Mouse (Mus musculus): ENCODE results near the gene Tmtc2. TPM values are rescaled to one million over a fixed set of nuclear protein-coding genes. Genes with fewer than 3 reads are reported as not detected.

The Tmtc2 gene
- total RNA-seq, 2 experiments from 2014 or later: 3.6 to 6.2 TPM

DNA sequence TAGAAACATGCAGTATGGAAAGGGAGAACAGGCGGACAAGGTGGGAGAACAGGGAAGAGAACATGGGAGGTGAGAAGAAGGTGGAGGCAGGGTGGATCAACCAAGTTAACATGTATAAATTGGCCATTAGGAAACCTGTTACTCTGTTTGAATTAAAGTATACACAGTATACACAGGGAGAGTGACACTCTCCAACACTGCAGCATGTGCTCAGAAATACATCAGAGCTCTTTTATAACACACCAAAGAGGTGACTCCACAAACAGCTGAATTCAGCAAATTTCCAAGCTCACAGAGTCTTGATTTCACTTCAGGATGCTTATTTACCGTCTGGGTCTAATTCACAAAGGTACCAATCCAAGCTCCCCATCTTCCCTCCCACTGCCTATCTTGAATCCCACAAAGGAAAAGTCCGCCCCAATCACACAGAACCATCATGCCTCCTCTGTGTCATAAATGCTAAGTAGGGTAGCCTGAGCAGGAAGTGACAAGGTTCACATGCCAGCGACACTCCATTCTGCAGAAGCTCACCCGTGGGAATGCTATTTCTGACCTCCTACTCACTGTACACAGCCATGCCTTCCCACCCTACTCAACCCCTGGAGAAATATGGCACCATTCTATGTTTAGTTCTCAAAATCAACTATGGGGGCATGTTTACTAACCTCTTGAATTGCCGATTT lies 17.2 kb downstream of the Tmtc2 start:
- DNase-seq: no peak
- intact Hi-C loops (cut with DNase I): no loop called here

DNA sequence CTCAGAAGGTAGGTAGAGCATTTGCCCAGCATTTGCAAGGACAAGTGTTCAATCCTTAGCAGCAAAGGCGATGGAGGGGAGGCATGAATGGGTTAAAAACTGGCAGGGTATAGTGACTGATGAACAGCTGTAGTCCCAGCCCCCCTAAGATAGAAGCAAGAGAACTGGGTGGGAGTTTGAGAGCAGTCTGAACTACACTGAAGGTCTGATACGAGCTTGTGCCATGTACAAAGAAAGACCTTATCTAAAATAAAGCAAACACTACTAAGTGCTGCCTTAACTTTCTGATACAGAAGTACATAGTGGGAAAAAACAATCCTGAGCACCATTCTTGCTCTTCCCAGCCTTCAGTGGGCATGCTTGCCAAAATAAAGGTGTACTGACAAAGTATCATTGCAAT lies 20.1 kb downstream of the Tmtc2 start:
- no peak for DNase-seq
- intact Hi-C loops (cut with DNase I): no loop called here

DNA sequence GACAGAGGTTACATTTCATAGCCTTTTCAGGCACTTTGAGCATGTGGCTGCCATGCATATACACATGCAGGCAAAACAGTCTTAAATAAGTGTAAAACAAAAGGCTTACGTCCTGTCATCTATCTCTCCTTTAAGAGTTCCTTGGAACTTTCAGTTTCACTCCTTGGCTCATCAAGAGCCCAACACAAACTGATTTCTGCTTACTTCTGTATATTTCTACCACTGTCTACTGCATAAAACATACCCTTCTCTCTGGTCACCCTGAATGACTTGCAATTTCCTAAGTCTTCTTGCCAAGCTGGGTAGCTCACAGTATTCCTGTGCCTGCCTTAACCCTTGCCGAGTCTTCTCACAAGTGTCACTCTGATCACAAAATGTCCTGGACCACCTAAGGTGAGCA lies 26.2 kb downstream of the Tmtc2 start:
- intact Hi-C loops (cut with DNase I): no loop called here
- DNase-seq: no peak

DNA sequence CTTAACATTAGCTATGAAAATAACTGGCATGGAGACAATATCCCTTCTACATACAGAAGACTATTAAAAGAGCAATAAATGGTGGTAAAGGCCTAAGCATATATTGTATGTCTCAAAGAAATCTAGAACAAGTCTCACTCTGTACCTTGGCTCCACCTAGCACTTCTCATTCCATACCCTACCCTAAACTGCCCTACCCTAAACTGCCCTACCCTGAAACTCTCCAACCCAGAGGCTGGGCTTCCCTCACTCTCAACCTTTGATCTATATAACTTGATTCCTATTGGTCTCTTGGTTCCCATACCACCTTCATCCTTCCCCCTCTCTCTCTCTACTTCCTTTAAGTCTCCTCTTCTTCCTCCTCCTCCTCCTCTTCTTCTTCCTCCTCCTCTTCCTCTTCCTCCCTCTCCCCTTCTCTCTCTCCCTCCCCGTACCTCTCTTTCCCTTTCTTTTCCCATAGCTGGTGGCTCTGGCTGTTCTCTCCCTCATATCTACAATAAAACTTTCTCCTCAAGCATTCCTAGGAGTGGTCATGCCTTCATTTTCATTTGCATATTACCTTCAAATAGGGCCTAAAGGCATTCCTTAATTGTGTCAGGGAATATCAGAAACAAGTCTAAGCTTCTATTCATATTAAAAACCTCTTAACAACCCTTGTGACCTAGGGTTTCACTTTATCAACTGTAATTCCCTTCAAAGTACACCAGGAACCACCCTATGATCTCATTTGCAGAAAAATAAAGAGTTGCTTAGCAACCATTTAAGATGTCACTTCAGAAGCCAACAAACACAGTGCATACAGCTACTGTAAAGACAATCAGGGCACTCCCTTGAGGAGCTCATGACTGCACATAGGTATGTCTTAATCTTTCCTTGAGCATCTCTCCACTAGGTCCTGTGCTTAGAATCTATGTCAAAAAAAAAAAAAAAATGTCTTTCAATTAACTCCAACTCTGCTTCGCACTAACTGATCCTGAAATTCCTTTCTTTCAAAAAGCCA lies 29.9 kb downstream of the Tmtc2 start:
- DNase-seq: no peak
- intact Hi-C loops (cut with DNase I): no loop called here

DNA sequence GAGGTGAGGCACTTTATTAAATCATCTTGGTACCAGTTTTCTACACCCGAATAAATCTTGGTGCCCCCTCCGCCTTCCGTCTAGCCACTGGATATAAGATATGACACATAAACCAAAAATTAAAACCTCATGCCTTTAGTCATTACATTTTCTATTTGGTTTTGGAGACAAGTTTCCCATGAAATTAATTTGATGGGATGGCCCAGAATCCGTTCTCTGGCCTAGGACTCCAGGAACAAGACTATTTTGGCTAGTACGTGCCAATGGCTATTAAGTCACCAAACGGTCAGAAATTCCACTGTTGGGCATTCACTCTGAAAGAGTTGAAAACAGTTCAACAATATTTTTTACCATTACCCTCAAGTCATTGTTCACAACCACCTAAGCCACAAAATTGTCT lies 32.2 kb downstream of the Tmtc2 start:
- intact Hi-C loops (cut with DNase I): no loop called here
- DNase-seq: no peak

DNA sequence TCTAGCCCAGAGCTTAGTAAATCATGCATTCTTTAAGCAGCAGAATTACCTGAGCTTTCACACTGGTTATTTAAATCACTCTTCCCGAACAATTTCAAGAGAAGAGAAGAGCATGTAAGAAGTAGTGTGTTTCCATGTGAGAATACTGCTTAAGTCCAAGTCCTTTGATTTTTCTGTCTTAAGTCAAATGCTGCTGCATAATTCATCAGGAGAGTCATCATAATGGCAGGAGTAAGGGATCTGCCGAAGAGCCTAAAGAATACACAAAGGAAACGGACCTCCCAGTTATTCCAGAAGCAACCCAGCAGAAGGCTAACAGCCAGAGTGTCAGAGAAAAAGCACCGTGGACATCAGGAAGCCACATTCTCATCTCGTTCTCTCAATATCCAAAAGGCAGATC lies 34.6 kb downstream of the Tmtc2 start:
- intact Hi-C loops (cut with DNase I): no loop called here
- no peak for DNase-seq

DNA sequence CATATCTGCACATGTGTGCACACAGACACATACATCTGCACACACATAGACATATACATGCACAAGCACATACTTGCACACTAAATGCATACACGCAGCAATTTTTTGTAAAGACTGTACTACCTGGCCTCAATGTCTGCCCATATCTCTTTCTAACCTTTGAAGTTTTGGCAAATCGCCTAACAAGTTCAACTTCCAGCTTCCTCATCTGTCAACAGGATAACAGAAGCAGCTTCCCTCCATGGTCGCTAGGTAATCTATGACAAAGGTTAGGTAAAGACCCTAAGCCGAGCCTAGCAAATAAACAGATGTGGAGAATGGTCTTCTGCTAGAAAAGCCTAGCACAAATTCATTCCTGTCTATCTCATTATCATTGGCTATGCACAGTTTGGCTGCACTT lies 37.3 kb downstream of the Tmtc2 start:
- intact Hi-C loops (cut with DNase I): no loop called here
- no peak for DNase-seq

DNA sequence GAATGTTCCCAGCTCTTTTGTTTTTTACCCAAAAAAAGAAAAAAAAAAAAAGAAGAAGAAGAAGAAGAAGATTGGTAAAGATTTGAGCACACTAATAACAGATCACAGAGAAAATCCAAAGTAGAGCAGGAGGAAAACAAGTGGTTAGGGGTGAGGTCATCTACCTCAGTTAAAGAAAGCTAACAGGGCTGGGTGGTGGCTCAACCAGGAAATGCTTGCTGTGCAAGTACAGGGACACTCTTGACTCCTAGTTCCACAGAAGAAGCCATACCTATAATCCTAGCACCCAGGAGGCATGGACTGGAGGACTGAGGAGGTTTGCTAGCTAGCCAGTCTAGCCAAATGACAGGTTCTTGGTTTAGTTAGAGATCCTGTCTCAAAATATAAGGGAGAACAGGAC lies 38.4 kb downstream of the Tmtc2 start:
- intact Hi-C loops (cut with DNase I): no loop called here
- no peak for DNase-seq

DNA sequence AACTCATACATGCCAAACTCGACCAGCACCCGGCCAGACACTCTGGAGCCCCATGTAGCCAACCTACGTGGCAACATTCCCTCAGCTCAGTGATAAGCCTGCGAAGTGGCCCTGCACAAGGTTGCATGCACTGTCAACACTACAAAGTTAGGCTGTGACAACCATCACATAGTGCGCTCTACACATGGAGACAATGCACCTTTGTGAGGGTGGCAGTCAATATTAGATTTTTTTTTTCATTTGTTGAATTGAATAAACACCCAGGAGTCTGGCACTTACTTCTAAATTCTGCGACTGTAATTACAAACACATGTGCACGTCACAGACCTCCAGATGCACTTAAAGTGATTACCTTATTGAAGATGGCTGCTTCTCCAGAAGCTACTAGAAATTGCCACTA lies 41.5 kb downstream of the Tmtc2 start:
- DNase-seq: no peak
- intact Hi-C loops (cut with DNase I): no loop called here

DNA sequence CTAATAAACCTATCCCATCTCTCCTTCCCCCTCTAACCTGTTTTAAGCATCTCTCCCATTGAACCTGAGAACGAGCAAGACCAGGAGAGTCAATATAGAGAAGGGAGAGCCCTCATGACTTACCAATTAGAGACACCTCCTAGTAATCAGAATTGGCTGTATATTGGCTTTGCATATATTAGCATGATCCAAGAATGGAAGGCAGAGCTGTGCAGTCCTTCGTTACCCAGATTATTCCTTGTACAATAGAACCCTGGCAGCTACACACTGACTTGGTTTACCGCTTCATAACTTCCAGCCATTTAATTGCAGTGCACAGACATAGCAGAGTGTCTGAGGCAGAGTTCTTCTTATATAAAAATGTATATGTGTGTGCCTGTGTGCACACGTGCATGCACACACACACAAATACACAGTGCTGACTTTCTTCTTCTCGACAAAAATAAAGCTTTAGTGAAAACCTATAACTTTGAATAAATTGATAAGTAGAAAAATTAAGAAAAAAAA lies 42.2 kb downstream of the Tmtc2 start:
- intact Hi-C loops (cut with DNase I): no loop called here
- no peak for DNase-seq

DNA sequence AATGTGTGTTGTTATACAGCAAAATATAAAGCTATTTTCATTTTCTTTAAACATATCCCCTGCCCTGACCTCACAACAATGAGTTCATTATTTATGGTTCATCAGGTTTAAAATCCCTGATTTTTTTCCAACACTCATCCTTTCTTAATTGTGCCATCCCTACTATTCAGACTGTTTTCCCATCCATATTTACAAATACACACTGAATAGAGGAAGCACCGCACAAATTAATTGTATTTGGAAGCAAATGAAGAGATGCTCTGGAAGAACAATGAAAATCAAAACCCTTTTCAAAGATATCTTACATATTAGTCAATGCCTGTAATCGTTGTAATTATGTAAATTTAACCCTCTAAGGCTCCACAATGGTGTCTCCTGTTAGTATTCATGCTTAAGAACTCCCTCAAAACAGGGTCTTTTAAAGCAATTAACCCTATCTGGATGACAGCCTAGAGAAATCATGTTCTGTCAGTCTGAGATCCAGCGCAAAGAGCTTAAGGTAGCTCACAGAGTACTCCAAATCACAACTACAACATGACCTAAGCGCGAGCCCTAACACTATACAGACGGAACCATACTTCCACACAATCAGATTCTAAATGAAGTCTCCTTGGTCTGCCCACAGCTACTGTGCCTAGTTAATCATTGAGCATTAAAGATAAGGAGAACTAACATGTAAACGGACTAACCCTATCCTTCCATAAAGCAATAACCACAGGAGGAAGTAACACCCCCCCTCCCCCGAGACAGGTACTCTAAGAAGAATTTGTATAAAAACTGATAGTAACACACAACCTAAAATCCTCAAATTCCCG lies 43.0 kb downstream of the Tmtc2 start:
- intact Hi-C loops (cut with DNase I): no loop called here
- no peak for DNase-seq

DNA sequence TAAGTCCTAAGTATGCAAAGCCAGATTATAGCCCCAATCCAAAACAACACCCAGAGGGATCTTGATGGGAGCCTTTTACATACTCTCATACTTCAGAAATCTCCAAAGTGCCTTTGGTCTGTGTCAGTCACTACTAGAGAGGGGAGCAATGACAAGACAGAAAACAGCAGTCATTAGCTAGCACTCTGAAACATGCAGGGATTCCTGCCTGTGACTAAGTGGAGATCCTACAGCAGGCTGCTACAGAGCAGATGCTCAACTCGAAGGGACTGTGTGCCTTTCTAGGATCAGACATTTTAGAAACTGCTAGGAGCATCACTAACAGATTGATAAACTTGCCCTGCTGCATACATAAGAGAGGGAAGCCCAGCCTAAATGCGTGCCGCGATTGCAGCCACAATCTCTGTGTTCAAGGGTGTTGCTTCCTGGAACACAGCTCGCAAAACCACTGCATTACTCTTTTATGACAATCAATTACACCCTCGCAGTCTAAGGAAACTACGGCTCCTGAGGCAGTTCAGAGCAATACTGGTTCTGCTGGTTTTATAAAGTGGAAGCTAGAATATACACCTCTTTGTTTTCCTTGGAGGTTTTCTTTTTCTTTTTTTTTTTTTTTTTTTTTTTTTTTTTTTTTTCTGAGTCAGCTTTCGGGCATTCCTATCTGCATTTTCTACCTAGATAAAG lies 50.7 kb downstream of the Tmtc2 start:
- intact Hi-C loops (cut with DNase I): loop anchor here (5.0 kb wide), 1 partner anchor 49 kb away; the partner anchor contains the start of gene Tmtc2
- no peak for DNase-seq

DNA sequence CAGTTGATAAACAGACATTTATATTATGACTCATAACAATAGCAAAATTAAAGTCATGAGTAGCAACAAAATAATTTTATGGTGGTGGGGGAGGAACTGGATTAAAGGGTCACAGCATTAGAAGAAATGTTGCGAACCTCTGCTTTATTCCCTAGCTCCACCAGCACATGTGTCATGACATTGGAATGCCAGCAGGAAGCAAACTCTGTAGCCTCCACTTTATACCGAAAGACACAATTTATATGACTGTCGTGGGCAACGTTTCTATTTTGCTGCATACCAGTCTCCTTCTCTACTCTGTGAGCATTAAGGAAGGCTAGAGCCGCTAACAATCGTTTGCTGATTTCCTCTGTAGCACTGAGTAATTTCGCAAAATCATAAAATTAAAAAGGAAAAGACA lies 51.8 kb downstream of the Tmtc2 start:
- no peak for DNase-seq
- intact Hi-C loops (cut with DNase I): loop anchor here (5.0 kb wide), 1 partner anchor 50 kb away; the partner anchor contains the start of gene Tmtc2

DNA sequence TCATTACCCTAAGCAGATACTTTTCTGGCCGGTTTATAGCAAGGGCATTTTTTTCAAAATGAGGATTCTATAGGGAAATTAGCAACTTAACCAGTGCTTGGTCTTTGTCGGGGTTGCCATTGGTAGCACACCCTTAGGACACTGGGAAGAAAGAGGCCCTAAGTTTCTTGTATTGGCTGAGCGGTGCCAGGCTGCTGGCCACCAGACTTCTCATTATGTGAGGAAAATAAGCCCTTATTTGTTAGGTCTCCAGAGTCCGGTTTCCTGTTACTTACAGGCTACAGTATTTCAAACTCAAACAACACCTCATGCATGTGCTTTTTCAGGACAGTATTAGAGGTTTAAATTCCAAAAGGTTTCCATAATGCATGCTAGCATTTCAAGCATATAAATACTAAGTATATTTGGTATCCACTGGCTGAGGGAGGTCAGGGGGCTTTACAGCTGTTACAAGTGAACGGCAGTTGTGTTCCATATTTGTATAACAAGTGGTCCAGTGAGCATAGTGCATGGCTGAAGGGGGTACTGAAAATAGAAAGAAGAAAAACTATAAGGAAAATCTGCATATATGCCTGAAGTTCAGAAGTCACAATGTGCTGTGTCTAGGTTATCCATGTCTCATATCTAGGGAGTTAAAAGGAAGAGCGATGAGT lies 55.0 kb downstream of the Tmtc2 start:
- intact Hi-C loops (cut with DNase I): no loop called here
- DNase-seq: no peak

DNA sequence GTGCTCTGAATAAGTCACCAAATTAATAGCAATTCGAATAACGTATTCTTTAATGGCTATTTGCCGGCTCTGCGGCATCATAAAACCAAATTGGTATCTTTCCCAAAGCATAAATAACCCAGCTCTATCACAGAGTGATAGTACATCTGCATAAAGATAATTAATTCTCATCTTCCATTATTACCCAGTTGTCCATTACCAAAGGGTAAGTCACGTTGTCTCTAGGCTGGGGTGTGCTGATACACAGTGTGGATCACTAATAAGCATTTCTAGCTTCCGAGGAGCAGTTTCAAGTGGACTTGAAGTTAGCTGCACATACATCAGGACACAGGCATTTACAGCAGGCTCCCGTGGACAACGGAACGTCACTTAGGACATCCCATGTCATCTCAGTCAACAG lies 56.1 kb downstream of the Tmtc2 start:
- no peak for DNase-seq
- intact Hi-C loops (cut with DNase I): no loop called here

DNA sequence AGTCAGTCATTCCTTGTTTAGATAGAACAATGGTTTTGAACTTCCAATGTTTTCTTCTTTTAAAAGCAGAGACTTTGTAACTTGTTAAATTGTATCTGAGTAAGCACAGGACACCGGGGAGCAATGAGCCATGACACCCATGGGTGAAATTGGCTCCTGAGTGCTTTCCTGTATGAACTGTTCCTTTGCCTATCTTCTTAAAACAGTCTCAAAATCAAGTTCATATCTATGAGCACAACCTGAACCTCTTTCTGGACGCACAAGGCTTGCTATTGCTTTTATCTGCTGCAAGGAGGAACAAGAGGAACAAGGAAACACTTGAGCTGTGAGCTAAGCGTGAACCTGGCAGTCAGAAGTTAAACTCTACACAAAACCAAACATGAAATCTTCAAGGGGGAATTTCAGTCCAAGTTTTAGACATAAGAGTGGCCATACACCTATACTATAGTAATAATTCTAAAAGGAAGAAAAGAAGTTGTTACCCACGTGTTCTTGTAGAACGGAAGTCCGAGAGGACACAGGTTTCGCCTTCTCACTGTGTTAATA lies 60.4 kb downstream of the Tmtc2 start:
- DNase-seq: no peak
- intact Hi-C loops (cut with DNase I): no loop called here

DNA sequence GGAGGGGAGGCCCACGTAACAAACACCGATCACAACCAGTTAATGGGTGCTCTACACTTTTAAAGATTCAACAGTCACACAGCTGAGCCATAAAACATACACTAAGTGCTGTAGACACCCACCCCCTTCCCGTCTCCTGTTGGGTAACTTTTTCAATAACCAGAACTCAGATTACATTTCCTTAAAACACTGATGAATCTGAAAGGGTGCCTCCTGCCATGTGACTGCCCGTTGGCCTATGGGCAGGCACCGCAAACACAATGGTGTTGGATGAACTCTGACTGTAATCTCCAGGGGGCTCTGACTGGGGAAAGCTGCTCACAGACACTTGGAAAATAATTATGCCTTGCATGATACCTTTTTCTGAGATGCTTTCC lies 64.4 kb downstream of the Tmtc2 start:
- DNase-seq: no peak
- intact Hi-C loops (cut with DNase I): no loop called here

DNA sequence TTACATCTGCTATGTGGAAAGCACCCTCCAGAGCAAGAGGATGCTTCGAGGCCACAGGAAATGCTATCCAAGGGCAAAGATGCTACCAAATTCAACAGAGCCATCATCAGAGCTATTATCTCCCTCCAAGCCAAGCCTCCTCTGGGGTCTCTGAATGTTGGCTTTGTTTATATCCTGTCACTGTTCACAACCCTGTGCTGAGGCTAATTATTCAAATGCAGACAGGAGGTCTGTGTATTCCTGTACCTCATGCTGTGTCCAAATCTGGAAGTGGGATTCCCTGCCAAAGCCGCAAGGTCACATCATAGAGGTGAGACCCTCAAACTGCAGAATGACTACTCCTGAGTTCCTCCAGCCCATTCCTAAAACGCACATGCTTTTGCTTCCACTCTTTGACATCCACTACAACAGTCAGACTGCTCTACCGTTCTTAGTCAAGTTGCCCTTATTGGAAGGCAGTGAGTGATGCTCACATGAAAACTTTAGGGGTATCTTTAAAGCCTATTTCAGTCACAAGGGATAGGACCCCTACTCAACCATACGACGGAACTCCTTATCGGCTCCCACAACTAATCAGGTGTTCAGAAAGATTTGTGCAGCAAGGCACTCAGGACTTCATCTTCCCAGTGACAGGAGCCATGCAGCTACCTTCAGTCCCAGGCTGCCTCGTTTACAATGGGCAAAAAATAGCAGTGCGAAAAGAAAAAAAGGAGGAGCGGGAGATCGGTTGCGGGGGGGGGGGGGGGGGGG lies 64.9 kb downstream of the Tmtc2 start:
- intact Hi-C loops (cut with DNase I): no loop called here
- DNase-seq: no peak

All from heart, postnatal 36 days (tissue).